Mouse (Mus musculus) spleen, adult 2 months (tissue): ENCODE data around the gene Oit3. TPM values are rescaled to one million over a fixed set of nuclear protein-coding genes. Genes with fewer than 3 reads are reported as not detected.

Experiments used
- DNase-seq, 2 experiments: peaks; one replicate each; pipeline versions ENCODE4 v3.0.0 to v3.0.0-alpha.2; 2012 to 2021; ENCODE audit warnings: low spot score in 2 of 2, low read depth in 1 of 2
- H3K27ac ChIP-seq: fragments of 200-500 bp; 2 replicates; pipeline ENCODE4 v1.5.1; 2012; ENCODE audit warnings: low read length, inconsistent platforms; ENCODE audit not compliant: insufficient read depth
- H3K27me3 ChIP-seq: fragments of 200-500 bp; 2 replicates; pipeline ENCODE4 v1.6.1; 2012; ENCODE audit warnings: mild to moderate bottlenecking, moderate library complexity, low read length, inconsistent platforms; ENCODE audit not compliant: control insufficient read depth, insufficient read depth
- H3K36me3 ChIP-seq: fragments of 200-500 bp; 2 replicates; pipeline ENCODE4 v1.6.1; 2012; ENCODE audit warnings: mild to moderate bottlenecking, low read length, inconsistent platforms; ENCODE audit not compliant: control insufficient read depth, insufficient read depth
- H3K4me1 ChIP-seq: fragments of 200-500 bp; 2 replicates; pipeline ENCODE4 v1.6.1; 2011; ENCODE audit warnings: inconsistent platforms; ENCODE audit not compliant: control insufficient read depth, insufficient read depth, insufficient read length
- H3K4me3 ChIP-seq: fragments of 200-500 bp; 2 replicates; pipeline ENCODE4 v1.5.1; 2011; ENCODE audit warnings: mild to moderate bottlenecking, inconsistent platforms; ENCODE audit not compliant: insufficient read depth, insufficient read length; ENCODE audit errors: extremely low read depth
- CTCF ChIP-seq: fragments of 200-500 bp; IDR thresholded peaks from 2 replicates; pipeline ENCODE4 v1.5.1; 2011; ENCODE audit warnings: mild to moderate bottlenecking, inconsistent platforms; ENCODE audit not compliant: insufficient read depth, insufficient read length, insufficient replicate concordance; ENCODE audit errors: extremely low read depth
- POLR2A ChIP-seq: fragments of 200-500 bp; IDR thresholded peaks from 2 replicates; pipeline ENCODE4 v1.6.1; 2011; ENCODE audit warnings: low read depth, low read length, inconsistent platforms
- WGBS: fragments of 180-500 bp; shearing (Covaris S2); methylation state at CpG from one replicate; pipeline ENCODE4 v1.1.7; 2018; 5-methylcytosine and 5-hydroxymethylcytosine counted together
- polyA plus RNA-seq: library from polyadenylated mRNA; depleted of rRNA; stranded (reverse); fragments of >200 nt; gene quantifications from 2 replicates; pipeline ENCODE4 v1.2.3, GENCODE M21; 2012; rRNA removed

Oit3 gene
- 4.7 and 5.2 TPM in 2 replicates for polyA plus RNA-seq

GRCm38 (mm10) chr10:59441735-59442134 lies at the start of gene Oit3:
TSS of gene Oit3 (minus strand) at chr10:59441778.
- WGBS: 72% methylated on average over 11 of the region's 11 CpGs
- TF ChIP-seq CTCF (no peak), POLR2A (no peak)
- no peaks in the 10 kb centered on the region for H3K27me3 ChIP-seq

DNA sequence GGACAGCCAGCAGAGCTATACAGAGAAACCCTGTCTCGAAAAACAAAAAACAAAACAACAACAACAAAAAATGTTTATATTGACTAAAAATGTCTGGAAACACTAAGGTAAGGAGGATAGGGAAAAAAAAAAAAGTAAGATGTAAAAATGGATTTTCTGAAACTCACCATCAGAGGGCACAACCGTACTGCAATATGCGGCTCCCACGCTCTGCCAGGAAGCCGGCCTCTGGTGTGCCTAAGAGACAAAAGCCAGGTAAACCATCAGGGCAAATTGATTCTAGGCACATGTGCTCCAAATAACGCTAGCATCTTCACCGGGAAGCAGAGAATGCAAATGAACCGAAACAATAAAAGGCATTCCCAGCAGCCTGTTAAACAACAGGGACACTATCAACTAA lies 49.3 kb upstream of the Oit3 start:
- no peaks in the 10 kb centered on the region for H3K27me3 ChIP-seq
- H3K27ac ChIP-seq: no peak overlapping the region
- 90% methylated on average over 8 of the region's 8 CpGs for WGBS
- H3K36me3 ChIP-seq: no peaks in the 10 kb centered on the region; the same call in 1 of the 2 replicates
- no peaks in the 10 kb centered on the region for H3K4me1 ChIP-seq
- TF ChIP-seq POLR2A (no peak), CTCF (no peak; the same call in 1 of the 2 replicates)
- no peak for DNase-seq
- H3K4me3 ChIP-seq: no peak overlapping the region

More at GRCm38 (mm10) chr10:59441735-59442134, at the start of gene Oit3:
- DNase-seq: no peak
- H3K4me3 ChIP-seq: no peak within 1 kb of the TSS
- H3K36me3 ChIP-seq: no peaks in the 10 kb centered on the region
- H3K4me1 ChIP-seq: no peaks in the 10 kb centered on the region
- H3K27ac ChIP-seq: no peak within 1 kb of the TSS

- no peak overlapping the region for H3K27ac ChIP-seq
- 93% methylated on average over 1 of the region's 1 CpGs for WGBS
- no peaks in the 10 kb centered on the region; the same call in 1 of the 2 replicates for H3K36me3 ChIP-seq
- H3K4me1 ChIP-seq: no peaks in the 10 kb centered on the region
- no peak for DNase-seq
- no peaks in the 10 kb centered on the region for H3K27me3 ChIP-seq
- TF ChIP-seq CTCF: no peak
- no peak for TF ChIP-seq POLR2A
- H3K4me3 ChIP-seq: no peak overlapping the region
Observed at GRCm38 (mm10) chr10:59489411-59489810, 47.8 kb upstream of the Oit3 start.

- DNase-seq: no peak
- no peaks in the 10 kb centered on the region; the same call in 1 of the 2 replicates for H3K36me3 ChIP-seq
- no peaks in the 10 kb centered on the region for H3K4me1 ChIP-seq
- H3K27ac ChIP-seq: no peak overlapping the region
- no peak overlapping the region for H3K4me3 ChIP-seq
- H3K27me3 ChIP-seq: no peaks in the 10 kb centered on the region
- TF ChIP-seq CTCF: no peak
- no peak for TF ChIP-seq POLR2A
- WGBS: 96% methylated on average over 2 of the region's 2 CpGs
Observed at GRCm38 (mm10) chr10:59487351-59487750, 45.8 kb upstream of the Oit3 start.

DNA sequence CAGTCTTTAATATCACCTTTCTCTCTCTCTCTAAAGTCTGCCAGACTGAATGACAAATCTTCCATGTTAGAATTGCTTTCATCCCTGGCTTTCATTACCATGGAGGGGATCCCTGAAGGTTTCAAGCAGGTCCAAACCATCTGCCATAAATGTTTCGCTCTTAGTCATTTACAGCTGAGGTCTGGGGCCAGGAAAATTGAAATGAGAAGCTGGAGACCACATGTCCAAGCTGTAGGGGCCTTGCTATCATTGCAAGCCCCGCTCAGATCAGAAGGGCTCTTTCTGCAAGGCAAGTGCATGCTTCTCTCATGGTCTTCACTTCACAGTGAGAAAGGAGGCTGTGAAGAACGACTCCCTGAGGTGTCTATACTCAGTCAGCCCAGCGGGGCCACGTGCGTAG lies 42.7 kb upstream of the Oit3 start:
- no peak for DNase-seq
- H3K36me3 ChIP-seq: no peaks in the 10 kb centered on the region; the same call in 1 of the 2 replicates
- no peak for TF ChIP-seq CTCF
- no peak for TF ChIP-seq POLR2A
- no peaks in the 10 kb centered on the region for H3K27me3 ChIP-seq
- H3K27ac ChIP-seq: no peak overlapping the region
- H3K4me1 ChIP-seq: no peaks in the 10 kb centered on the region
- WGBS: 92% methylated on average over 6 of the region's 6 CpGs
- no peak overlapping the region for H3K4me3 ChIP-seq

DNA sequence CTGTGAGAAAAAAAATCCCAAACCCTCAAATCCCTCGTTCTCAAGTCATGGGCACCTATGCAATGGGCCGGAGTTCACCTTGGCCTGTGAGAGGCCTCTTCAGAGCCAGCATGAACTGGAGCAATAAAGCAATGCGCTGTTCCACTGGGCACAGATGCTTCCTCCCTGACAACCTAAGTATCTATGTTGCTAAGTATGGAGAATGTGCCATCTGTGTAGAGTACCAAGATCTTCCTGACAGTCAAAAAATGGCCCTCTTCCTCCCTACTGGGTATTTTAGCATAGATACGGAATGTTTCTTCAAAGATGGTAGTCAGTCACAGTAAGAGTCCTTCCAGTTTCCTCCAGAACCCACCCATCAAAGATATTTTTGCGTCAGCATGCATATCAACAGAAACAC lies 39.8 kb upstream of the Oit3 start:
- no peak overlapping the region for H3K27ac ChIP-seq
- H3K4me1 ChIP-seq: no peaks in the 10 kb centered on the region
- TF ChIP-seq POLR2A: no peak
- TF ChIP-seq CTCF: no peak
- DNase-seq: no peak
- H3K4me3 ChIP-seq: no peak overlapping the region
- WGBS: 95% methylated on average over 5 of the region's 5 CpGs
- H3K36me3 ChIP-seq: no peaks in the 10 kb centered on the region
- no peaks in the 10 kb centered on the region for H3K27me3 ChIP-seq

DNA sequence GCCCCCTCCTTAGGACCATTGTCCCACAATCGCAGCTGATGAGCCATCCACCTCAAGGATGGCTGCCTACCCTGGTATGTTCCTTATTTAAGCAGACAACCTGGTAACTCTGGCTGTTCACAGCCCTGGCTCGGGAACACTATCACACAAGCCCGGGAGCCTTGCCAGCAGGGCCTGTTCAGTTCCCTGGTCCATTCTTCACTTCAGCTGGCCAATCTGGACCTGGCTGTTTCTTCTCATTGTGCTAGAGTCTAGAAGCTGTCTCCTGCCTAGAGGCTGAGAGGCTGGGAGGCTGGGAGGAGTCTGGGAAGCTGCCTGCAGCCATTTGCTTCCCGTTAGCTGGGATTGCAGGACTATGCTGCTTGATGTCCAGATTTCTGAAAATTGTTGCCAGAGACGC lies 28.9 kb upstream of the Oit3 start:
- Histone ChIP-seq H3K27ac (no peak overlapping the region), H3K27me3 (no peaks in the 10 kb centered on the region), H3K36me3 (peaks cover 5% of the 10 kb centered on the region), H3K4me3 (no peak overlapping the region), H3K4me1 (no peaks in the 10 kb centered on the region)
- no peak for DNase-seq
- TF ChIP-seq POLR2A: no peak
- no peak for TF ChIP-seq CTCF
- WGBS: 89% methylated on average over 5 of the region's 5 CpGs
